Mouse (Mus musculus) T-cell, adult 66 days (primary cell): Measurements from ENCODE around the gene Vwf. TPM values are rescaled to one million over a fixed set of nuclear protein-coding genes. Genes with fewer than 3 reads are reported as not detected.

Experiments
- total RNA-seq, 2 experiments: library from RNA; stranded (reverse); gene quantifications; 3 replicates in 1 of 2; 4 replicates in 1 of 2; pipeline ENCODE4 v1.2.4; 2023

Gene Vwf
- under 1 TPM; 0.38 to 0.47 TPM for total RNA-seq

GRCm38 (mm10) chr6:125546474-125546873 is at the start of gene Vwf:
Gene Vwf, plus strand, starts transcription at chr6:125546774.

GRCm38 (mm10) chr6:125690057-125690703 is 143.6 kb downstream of the Vwf start, which contains the start of gene Ano2:
Gene Ano2, plus strand, starts transcription at chr6:125690419.

Other genes with a start within 250 kb of the Vwf start
- 1 to 10 TPM; 1.2 to 2.1 TPM for gene Ltbr, start 232.9 kb upstream of the Vwf start, total RNA-seq
- gene Scnn1a, start 226.1 kb upstream of the Vwf start, total RNA-seq = under 1 TPM in 1 of 2 experiments, not detected in 1; 0.41 TPM
- gene Tnfrsf1a, start 197.4 kb upstream of the Vwf start, total RNA-seq = 10 to 100 TPM; 50.9 to 60.6 TPM
- not detected for gene Plekhg6, start 166.0 kb upstream of the Vwf start, total RNA-seq
- gene Cd9, start 52.0 kb upstream of the Vwf start, total RNA-seq = 10 to 100 TPM; 22.2 to 28.0 TPM
- not detected for gene Ano2, start 143.6 kb downstream of the Vwf start, total RNA-seq